Mouse (Mus musculus) embryonic facial prominence, embryonic 10.5 days (tissue): ENCODE data around the gene Ttn. TPM values are rescaled to one million over a fixed set of nuclear protein-coding genes. Genes with fewer than 3 reads are reported as not detected.

Experiments
- DNase-seq: peaks from one replicate; pipeline ENCODE4 v3.0.0-alpha.2; 2017; ENCODE audit warnings: low spot score
- H3K27ac ChIP-seq: fragments of 300-500 bp; sonication (generic); replicated peaks from 2 replicates; pipeline ENCODE4 v1.5.1; 2016; ENCODE audit warnings: mild to moderate bottlenecking
- H3K27me3 ChIP-seq: fragments of 300-500 bp; sonication (generic); replicated peaks from 2 replicates; pipeline ENCODE4 v1.6.1; 2016; ENCODE audit warnings: low read depth, mild to moderate bottlenecking; ENCODE audit not compliant: poor library complexity, severe bottlenecking
- H3K36me3 ChIP-seq: fragments of 300-500 bp; sonication (generic); replicated peaks from 2 replicates; pipeline ENCODE4 v1.6.1; 2016; ENCODE audit warnings: mild to moderate bottlenecking, moderate library complexity
- H3K4me1 ChIP-seq: fragments of 300-500 bp; sonication (generic); 2 replicates; pipeline ENCODE4 v1.6.1; 2016
- H3K4me3 ChIP-seq: fragments of 300-500 bp; sonication (generic); 2 replicates; pipeline ENCODE4 v1.5.1; 2016; ENCODE audit warnings: mild to moderate bottlenecking, moderate library complexity
- H3K9me3 ChIP-seq: fragments of 300-500 bp; sonication (generic); 2 replicates; pipeline ENCODE4 v1.6.1; 2016; ENCODE audit warnings: mild to moderate bottlenecking
- WGBS: fragments of 180-500 bp; shearing (Covaris S2); methylation state at CpG from one replicate; pipeline ENCODE4 v1.1.7; 2016; 5-methylcytosine and 5-hydroxymethylcytosine counted together
- polyA plus RNA-seq: library from polyadenylated mRNA; unstranded; fragments of >200 nt; fragmentation: Nextera tagmentation; extraction: Ambion mirVana; gene quantifications from 2 replicates; pipeline ENCODE4 v1.2.1, GENCODE M21; 2016

The Ttn gene
- polyA plus RNA-seq, 1 experiment from 2014 or later, result 0.64 TPM

- Histone ChIP-seq H3K27ac (no peak overlapping the region), H3K4me1 (0 out of 2 replicates have a peak, but pooled peaks cover 4% of the 10 kb centered on the region), H3K27me3 (no peaks in the 10 kb centered on the region), H3K4me3 (no peak overlapping the region), H3K36me3 (no peaks in the 10 kb centered on the region), H3K9me3 (no peaks in the 10 kb centered on the region)
- 51% methylated on average over 9 of the region's 9 CpGs for WGBS
- DNase-seq, result peak; percentile 21
Measured at GRCm38 (mm10) chr2:76980146-76980545, 2.2 kb downstream of the Ttn start.

- H3K4me3 ChIP-seq, result no peak overlapping the region
- 77% methylated on average over 6 of the region's 6 CpGs for WGBS
- no peaks in the 10 kb centered on the region for H3K27me3 ChIP-seq
- H3K4me1 ChIP-seq, result 0 out of 2 replicates have a peak, but pooled peaks cover 4% of the 10 kb centered on the region
- no peaks in the 10 kb centered on the region for H3K36me3 ChIP-seq
- no peak overlapping the region for H3K27ac ChIP-seq
- no peaks in the 10 kb centered on the region for H3K9me3 ChIP-seq
- DNase-seq, result no peak
Measured at GRCm38 (mm10) chr2:76977650-76978049, 4.7 kb downstream of the Ttn start.

- no peak overlapping the region for H3K27ac ChIP-seq
- no peaks in the 10 kb centered on the region for H3K9me3 ChIP-seq
- no peaks in the 10 kb centered on the region for H3K4me1 ChIP-seq
- no peaks in the 10 kb centered on the region for H3K36me3 ChIP-seq
- no peak overlapping the region for H3K4me3 ChIP-seq
- H3K27me3 ChIP-seq, result no peaks in the 10 kb centered on the region
- DNase-seq, result no peak
- WGBS, result 63% methylated on average over 4 of the region's 4 CpGs
Measured at GRCm38 (mm10) chr2:76972051-76972450, 10.3 kb downstream of the Ttn start.

GRCm38 (mm10) chr2:76971069-76971468 lies 11.3 kb downstream of the Ttn start:
- 73% methylated on average over 5 of the region's 5 CpGs for WGBS
- no peaks in the 10 kb centered on the region for H3K4me1 ChIP-seq
- no peaks in the 10 kb centered on the region for H3K9me3 ChIP-seq
- H3K27me3 ChIP-seq, result no peaks in the 10 kb centered on the region
- no peaks in the 10 kb centered on the region for H3K36me3 ChIP-seq
- H3K27ac ChIP-seq, result no peak overlapping the region
- no peak overlapping the region for H3K4me3 ChIP-seq
- DNase-seq, result no peak

GRCm38 (mm10) chr2:76970669-76971068 lies 11.7 kb downstream of the Ttn start:
- 43% methylated on average over 4 of the region's 4 CpGs for WGBS
- Histone ChIP-seq H3K4me1 (no peaks in the 10 kb centered on the region), H3K36me3 (no peaks in the 10 kb centered on the region), H3K27ac (no peak overlapping the region), H3K9me3 (no peaks in the 10 kb centered on the region), H3K27me3 (no peaks in the 10 kb centered on the region), H3K4me3 (no peak overlapping the region)
- DNase-seq, result no peak

GRCm38 (mm10) chr2:76970204-76970603 lies 12.1 kb downstream of the Ttn start:
- Histone ChIP-seq H3K4me3 (no peak overlapping the region), H3K27me3 (no peaks in the 10 kb centered on the region), H3K4me1 (no peaks in the 10 kb centered on the region), H3K27ac (no peak overlapping the region), H3K9me3 (no peaks in the 10 kb centered on the region), H3K36me3 (no peaks in the 10 kb centered on the region)
- WGBS, result 70% methylated on average over 6 of the region's 6 CpGs
- no peak for DNase-seq

GRCm38 (mm10) chr2:76969637-76970036 lies 12.7 kb downstream of the Ttn start:
- 79% methylated on average over 21 of the region's 21 CpGs for WGBS
- Histone ChIP-seq H3K27ac (no peak overlapping the region), H3K36me3 (no peaks in the 10 kb centered on the region), H3K4me3 (no peak overlapping the region), H3K9me3 (no peaks in the 10 kb centered on the region), H3K4me1 (no peaks in the 10 kb centered on the region), H3K27me3 (no peaks in the 10 kb centered on the region)
- no peak for DNase-seq

- H3K9me3 ChIP-seq, result no peaks in the 10 kb centered on the region
- no peak overlapping the region for H3K27ac ChIP-seq
- WGBS, result 31% methylated on average over 8 of the region's 8 CpGs
- DNase-seq, result peak; percentile 83
- no peaks in the 10 kb centered on the region for H3K4me1 ChIP-seq
- no peak overlapping the region for H3K4me3 ChIP-seq
- no peaks in the 10 kb centered on the region for H3K36me3 ChIP-seq
- no peaks in the 10 kb centered on the region for H3K27me3 ChIP-seq
Measured at GRCm38 (mm10) chr2:76968919-76969318, 13.4 kb downstream of the Ttn start.

- no peaks in the 10 kb centered on the region for H3K27me3 ChIP-seq
- 87% methylated on average over 6 of the region's 6 CpGs for WGBS
- no peaks in the 10 kb centered on the region for H3K9me3 ChIP-seq
- no peak overlapping the region for H3K27ac ChIP-seq
- no peak for DNase-seq
- H3K4me1 ChIP-seq, result no peaks in the 10 kb centered on the region
- no peak overlapping the region for H3K4me3 ChIP-seq
- H3K36me3 ChIP-seq, result no peaks in the 10 kb centered on the region
Measured at GRCm38 (mm10) chr2:76966582-76966981, 15.8 kb downstream of the Ttn start.

GRCm38 (mm10) chr2:76966013-76966412 lies 16.3 kb downstream of the Ttn start:
- Histone ChIP-seq H3K27ac (no peak overlapping the region), H3K36me3 (no peaks in the 10 kb centered on the region), H3K9me3 (no peaks in the 10 kb centered on the region), H3K4me1 (no peaks in the 10 kb centered on the region), H3K27me3 (no peaks in the 10 kb centered on the region), H3K4me3 (no peak overlapping the region)
- 93% methylated on average over 2 of the region's 2 CpGs for WGBS
- DNase-seq, result no peak

GRCm38 (mm10) chr2:76965542-76965941 lies 16.8 kb downstream of the Ttn start:
- Histone ChIP-seq H3K4me1 (no peaks in the 10 kb centered on the region), H3K27ac (no peak overlapping the region), H3K9me3 (no peaks in the 10 kb centered on the region), H3K36me3 (no peaks in the 10 kb centered on the region), H3K27me3 (no peaks in the 10 kb centered on the region), H3K4me3 (no peak overlapping the region)
- no peak for DNase-seq
- 88% methylated on average over 7 of the region's 7 CpGs for WGBS

GRCm38 (mm10) chr2:76962045-76962432 lies 20.3 kb downstream of the Ttn start:
- H3K4me3 ChIP-seq, result no peak overlapping the region
- H3K9me3 ChIP-seq, result no peaks in the 10 kb centered on the region
- no peak for DNase-seq
- no peak overlapping the region for H3K27ac ChIP-seq
- H3K27me3 ChIP-seq, result no peaks in the 10 kb centered on the region
- 84% methylated on average over 6 of the region's 6 CpGs for WGBS
- H3K36me3 ChIP-seq, result no peaks in the 10 kb centered on the region
- no peaks in the 10 kb centered on the region for H3K4me1 ChIP-seq

- no peaks in the 10 kb centered on the region for H3K9me3 ChIP-seq
- H3K36me3 ChIP-seq, result no peaks in the 10 kb centered on the region
- no peak for DNase-seq
- 88% methylated on average over 10 of the region's 10 CpGs for WGBS
- no peak overlapping the region for H3K4me3 ChIP-seq
- no peak overlapping the region for H3K27ac ChIP-seq
- H3K27me3 ChIP-seq, result no peaks in the 10 kb centered on the region
- no peaks in the 10 kb centered on the region for H3K4me1 ChIP-seq
Measured at GRCm38 (mm10) chr2:76961420-76962044, 20.8 kb downstream of the Ttn start.
